Mouse (Mus musculus) 3134 (cell line): ENCODE data around the gene Gm45837.
"Not testable (repeated sequence)": the region's sequence is repeated elsewhere in the genome, so short reads cannot be mapped to it uniquely, and the experiment has no call there.

Source experiments
- DNase-seq: peaks from one replicate; pipeline ENCODE4 v3.0.0-alpha.2; 2011; ENCODE audit warnings: low spot score; ENCODE audit not compliant: insufficient read length; ENCODE audit errors: extremely low read depth

Gene Gm45837

GRCm38 (mm10) chr7:101539774-101540173, 129.1 kb downstream of the Gm45837 start:
- DNase-seq, result no peak

- DNase-seq, result no peak
These were observed 130.0 kb downstream of the Gm45837 start for GRCm38 (mm10) chr7:101540684-101541083.

GRCm38 (mm10) chr7:101541132-101541531, 130.4 kb downstream of the Gm45837 start:
- peak; percentile 20 for DNase-seq

GRCm38 (mm10) chr7:101541734-101542133, 131.0 kb downstream of the Gm45837 start:
- DNase-seq, result no peak

GRCm38 (mm10) chr7:101547651-101548050, 137.0 kb downstream of the Gm45837 start:
- DNase-seq, result peak; percentile 27

GRCm38 (mm10) chr7:101549266-101549665, 138.6 kb downstream of the Gm45837 start:
- DNase-seq, result no peak

GRCm38 (mm10) chr7:101550686-101551485, 140.2 kb downstream of the Gm45837 start:
- DNase-seq, result no peak

- no peak for DNase-seq
These were observed 140.8 kb downstream of the Gm45837 start for GRCm38 (mm10) chr7:101551530-101551929.

- not testable (repeated sequence) for DNase-seq
These were observed 144.8 kb downstream of the Gm45837 start for GRCm38 (mm10) chr7:101555473-101555872.

- DNase-seq, result no peak
These were observed 146.7 kb downstream of the Gm45837 start for GRCm38 (mm10) chr7:101557391-101557790.

- not testable (repeated sequence) for DNase-seq
These were observed 148.7 kb downstream of the Gm45837 start for GRCm38 (mm10) chr7:101559393-101559792.
